Mouse (Mus musculus): ENCODE data around the gene Dusp5. TPM values are rescaled to one million over a fixed set of nuclear protein-coding genes. Genes with fewer than 3 reads are reported as not detected.

Dusp5 gene
- total and polyA plus RNA-seq, 2 experiments from 2014 or later, result 2.5 to 11.2 TPM

GRCm38 (mm10) chr19:53565565-53566277 lies 36.8 kb downstream of the Dusp5 start:
- Histone ChIP-seq H3K4me3 (ENCODE audit: low read depth, low read length) (no peak overlapping the region), H3K9me3 (ENCODE audit: low read length) (no peaks in the 10 kb centered on the region), H3K9ac (replicated peaks; ENCODE audit: low read length, poor library complexity, severe bottlenecking) (no peak overlapping the region), H3K36me3 (ENCODE audit: insufficient read depth, low read length) (no peaks in the 10 kb centered on the region), H3K27ac (ENCODE audit: low read depth, low read length) (no peak overlapping the region), H3K27me3 (ENCODE audit: insufficient read depth, low read length) (no peaks in the 10 kb centered on the region), H3K4me1 (ENCODE audit: insufficient read depth, low read length) (no peaks in the 10 kb centered on the region), H3K4me2 (ENCODE audit: low read depth, low read length, poor library complexity, severe bottlenecking) (no peak overlapping the region)
- no peak for ATAC-seq (ENCODE audit: low FRiP score)
- TF ChIP-seq CTCF (IDR thresholded peaks at IDR 0.05), result no peak
- no peak for DNase-seq (ENCODE audit: low spot score)
- 93% methylated on average over 14 of the region's 14 CpGs for WGBS

DNA sequence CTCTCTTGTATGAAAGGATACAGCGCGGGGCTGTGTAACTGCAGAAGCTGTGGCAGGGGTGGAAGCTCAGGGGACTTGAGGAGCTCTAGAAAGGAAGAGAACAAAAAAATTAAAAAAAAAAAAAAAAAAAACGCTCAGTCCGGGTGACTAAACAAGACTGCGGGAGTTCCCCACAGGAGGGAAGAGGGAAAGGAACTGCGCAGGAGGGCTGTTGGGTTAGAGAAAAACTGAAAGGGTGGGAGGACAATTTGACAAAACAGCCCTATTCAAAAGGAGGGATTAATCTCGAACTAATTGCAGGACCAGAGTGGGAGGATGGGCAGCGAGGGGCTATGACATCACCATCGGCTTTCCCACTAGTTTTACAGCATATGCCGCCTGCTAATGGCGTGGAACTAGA lies 39.0 kb downstream of the Dusp5 start:
- no peaks in the 10 kb centered on the region for H3K27me3 ChIP-seq (ENCODE audit: insufficient read depth, low read length)
- H3K36me3 ChIP-seq (ENCODE audit: insufficient read depth, low read length), result no peaks in the 10 kb centered on the region
- no peak for ATAC-seq (ENCODE audit: low FRiP score)
- no peak overlapping the region for H3K27ac ChIP-seq (ENCODE audit: low read depth, low read length)
- peak overlapping the region; percentile 26; the same call in 1 of the 2 replicates for H3K4me2 ChIP-seq (ENCODE audit: low read depth, low read length, poor library complexity, severe bottlenecking)
- H3K4me3 ChIP-seq (ENCODE audit: low read depth, low read length), result no peak overlapping the region
- no peak for TF ChIP-seq CTCF (IDR thresholded peaks at IDR 0.05)
- no peaks in the 10 kb centered on the region for H3K9me3 ChIP-seq (ENCODE audit: low read length)
- peak; percentile 12 for DNase-seq (ENCODE audit: low spot score)
- no peaks in the 10 kb centered on the region for H3K4me1 ChIP-seq (ENCODE audit: insufficient read depth, low read length)
- no peak overlapping the region for H3K9ac ChIP-seq (replicated peaks; ENCODE audit: low read length, poor library complexity, severe bottlenecking)
- WGBS, result 8% methylated on average over 11 of the region's 11 CpGs

DNA sequence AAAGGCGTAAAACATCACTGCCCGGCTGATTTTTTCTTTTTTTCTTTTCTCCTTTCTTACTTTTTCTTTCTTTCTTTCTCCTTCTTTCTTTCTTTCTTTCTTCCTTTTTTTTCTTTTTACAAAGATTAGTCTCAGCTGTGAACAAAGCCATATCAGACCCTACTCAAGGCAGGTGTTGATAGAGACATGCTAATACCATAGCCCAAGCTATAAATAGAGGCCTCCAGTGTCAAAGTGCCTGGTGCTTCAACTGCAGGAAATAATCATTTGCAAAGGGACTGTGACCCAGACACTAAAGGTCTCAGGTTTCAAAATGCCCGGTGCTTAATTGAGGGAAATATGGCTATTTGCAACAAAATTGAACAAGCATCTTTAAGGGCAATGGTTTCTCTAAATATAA lies 39.6 kb downstream of the Dusp5 start:
- Histone ChIP-seq H3K9me3 (ENCODE audit: low read length) (no peaks in the 10 kb centered on the region), H3K27ac (ENCODE audit: low read depth, low read length) (no peak overlapping the region), H3K4me1 (ENCODE audit: insufficient read depth, low read length) (no peaks in the 10 kb centered on the region), H3K36me3 (ENCODE audit: insufficient read depth, low read length) (no peaks in the 10 kb centered on the region), H3K4me3 (ENCODE audit: low read depth, low read length) (no peak overlapping the region), H3K9ac (replicated peaks; ENCODE audit: low read length, poor library complexity, severe bottlenecking) (no peak overlapping the region), H3K27me3 (ENCODE audit: insufficient read depth, low read length) (no peaks in the 10 kb centered on the region), H3K4me2 (ENCODE audit: low read depth, low read length, poor library complexity, severe bottlenecking) (no peak overlapping the region)
- no peak for TF ChIP-seq CTCF (IDR thresholded peaks at IDR 0.05)
- 84% methylated on average over 3 of the region's 3 CpGs for WGBS
- DNase-seq (ENCODE audit: low spot score), result no peak
- ATAC-seq (ENCODE audit: low FRiP score), result no peak

DNA sequence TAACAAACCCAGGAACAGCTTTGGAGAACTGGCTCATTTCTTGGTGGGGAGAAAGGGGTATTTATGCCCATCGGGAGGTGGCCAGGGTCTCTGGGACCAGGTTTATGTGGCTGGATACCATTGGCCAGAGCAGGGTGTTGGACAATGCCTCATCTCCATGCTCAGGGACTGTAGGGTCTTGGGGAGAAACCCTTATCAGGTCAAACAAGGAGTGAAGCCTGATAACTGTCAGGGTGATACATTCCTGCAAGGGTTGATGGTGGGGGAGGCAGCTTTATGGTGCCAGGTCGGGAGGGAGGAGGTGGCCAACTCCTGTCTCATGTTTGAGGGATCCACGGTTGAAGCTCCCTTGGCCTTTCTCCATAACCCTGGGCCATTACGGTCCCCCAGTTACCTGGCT lies 42.1 kb downstream of the Dusp5 start:
- H3K27me3 ChIP-seq (ENCODE audit: insufficient read depth, low read length), result no peaks in the 10 kb centered on the region
- no peak for TF ChIP-seq CTCF (IDR thresholded peaks at IDR 0.05)
- WGBS, result 83% methylated on average over 4 of the region's 4 CpGs
- no peak overlapping the region for H3K4me3 ChIP-seq (ENCODE audit: low read depth, low read length)
- no peak for DNase-seq (ENCODE audit: low spot score)
- H3K27ac ChIP-seq (ENCODE audit: low read depth, low read length), result no peak overlapping the region
- no peaks in the 10 kb centered on the region for H3K4me1 ChIP-seq (ENCODE audit: insufficient read depth, low read length)
- no peaks in the 10 kb centered on the region for H3K9me3 ChIP-seq (ENCODE audit: low read length)
- no peak for ATAC-seq (ENCODE audit: low FRiP score)
- H3K9ac ChIP-seq (replicated peaks; ENCODE audit: low read length, poor library complexity, severe bottlenecking), result no peak overlapping the region
- H3K36me3 ChIP-seq (ENCODE audit: insufficient read depth, low read length), result no peaks in the 10 kb centered on the region
- H3K4me2 ChIP-seq (ENCODE audit: low read depth, low read length, poor library complexity, severe bottlenecking), result no peak overlapping the region

- H3K36me3 ChIP-seq (ENCODE audit: insufficient read depth, low read length), result no peaks in the 10 kb centered on the region
- H3K27me3 ChIP-seq (ENCODE audit: insufficient read depth, low read length), result no peaks in the 10 kb centered on the region
- WGBS, result 88% methylated on average over 18 of the region's 18 CpGs
- no peak overlapping the region for H3K4me3 ChIP-seq (ENCODE audit: low read depth, low read length)
- no peak for TF ChIP-seq CTCF (IDR thresholded peaks at IDR 0.05)
- no peaks in the 10 kb centered on the region for H3K4me1 ChIP-seq (ENCODE audit: insufficient read depth, low read length)
- ATAC-seq (ENCODE audit: low FRiP score) (no peak), DNase-seq (ENCODE audit: low spot score) (no peak)
- H3K4me2 ChIP-seq (ENCODE audit: low read depth, low read length, poor library complexity, severe bottlenecking), result no peak overlapping the region
- no peaks in the 10 kb centered on the region for H3K9me3 ChIP-seq (ENCODE audit: low read length)
- no peak overlapping the region for H3K9ac ChIP-seq (replicated peaks; ENCODE audit: low read length, poor library complexity, severe bottlenecking)
- no peak overlapping the region for H3K27ac ChIP-seq (ENCODE audit: low read depth, low read length)
These were observed 42.9 kb downstream of the Dusp5 start for GRCm38 (mm10) chr19:53571501-53572428.

GRCm38 (mm10) chr19:53572607-53573006 lies 43.7 kb downstream of the Dusp5 start:
- ATAC-seq (ENCODE audit: low FRiP score) (no peak), DNase-seq (ENCODE audit: low spot score) (no peak)
- H3K27me3 ChIP-seq (ENCODE audit: insufficient read depth, low read length), result no peaks in the 10 kb centered on the region
- H3K27ac ChIP-seq (ENCODE audit: low read depth, low read length), result no peak overlapping the region
- no peaks in the 10 kb centered on the region for H3K9me3 ChIP-seq (ENCODE audit: low read length)
- H3K36me3 ChIP-seq (ENCODE audit: insufficient read depth, low read length), result no peaks in the 10 kb centered on the region
- WGBS, result 84% methylated on average over 12 of the region's 12 CpGs
- H3K4me3 ChIP-seq (ENCODE audit: low read depth, low read length), result no peak overlapping the region
- peaks cover 3% of the 10 kb centered on the region; the same call in 1 of the 2 replicates for H3K4me1 ChIP-seq (ENCODE audit: insufficient read depth, low read length)
- H3K9ac ChIP-seq (replicated peaks; ENCODE audit: low read length, poor library complexity, severe bottlenecking), result no peak overlapping the region
- TF ChIP-seq CTCF (IDR thresholded peaks at IDR 0.05), result no peak
- no peak overlapping the region for H3K4me2 ChIP-seq (ENCODE audit: low read depth, low read length, poor library complexity, severe bottlenecking)
